Mouse (Mus musculus) brain, adult 2 months (tissue): Measurements from ENCODE around the gene Hey2.

Experiments
- DNase-seq: peaks from one replicate; pipeline ENCODE4 v3.0.0; 2011; ENCODE audit warnings: low read depth, low spot score

The Hey2 gene

DNA sequence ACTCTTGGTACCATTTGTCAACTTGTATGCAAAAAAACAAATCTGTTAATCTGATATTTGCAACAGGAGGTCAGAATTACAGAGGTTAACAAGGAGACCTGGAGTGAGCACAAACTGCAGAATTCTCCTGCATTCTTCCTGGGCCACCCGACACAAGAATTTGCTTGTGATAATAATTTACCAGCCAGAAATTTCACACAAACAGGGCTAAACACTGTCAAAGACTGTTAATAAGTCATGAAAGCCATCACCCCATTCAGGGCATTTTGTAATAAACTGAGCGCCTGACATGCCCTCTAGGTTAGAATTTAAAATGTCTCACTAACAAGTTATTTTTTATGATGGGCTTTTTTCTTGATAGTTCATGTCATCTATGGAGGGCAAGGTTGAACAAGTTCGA is 51.6 kb downstream of the Hey2 start:
- DNase-seq: no peak

DNA sequence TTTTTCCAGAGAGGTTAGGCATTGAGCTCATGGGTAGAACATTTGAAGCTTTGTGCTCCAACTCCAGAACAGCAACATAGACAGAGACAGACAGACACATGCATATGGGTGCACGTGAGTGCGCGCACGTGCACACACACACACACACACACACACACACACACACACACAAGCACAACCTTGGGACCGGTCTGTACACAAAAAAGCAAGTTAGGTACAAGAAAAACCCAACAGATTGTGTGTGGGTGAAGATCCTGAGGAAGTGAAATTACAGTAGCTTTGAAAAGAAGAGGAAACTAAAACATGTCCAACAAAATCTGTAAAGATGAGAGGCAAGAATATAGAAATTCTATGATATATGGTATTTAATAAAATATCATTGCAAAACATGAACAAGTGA is 53.1 kb downstream of the Hey2 start:
- DNase-seq: peak; percentile 57

DNA sequence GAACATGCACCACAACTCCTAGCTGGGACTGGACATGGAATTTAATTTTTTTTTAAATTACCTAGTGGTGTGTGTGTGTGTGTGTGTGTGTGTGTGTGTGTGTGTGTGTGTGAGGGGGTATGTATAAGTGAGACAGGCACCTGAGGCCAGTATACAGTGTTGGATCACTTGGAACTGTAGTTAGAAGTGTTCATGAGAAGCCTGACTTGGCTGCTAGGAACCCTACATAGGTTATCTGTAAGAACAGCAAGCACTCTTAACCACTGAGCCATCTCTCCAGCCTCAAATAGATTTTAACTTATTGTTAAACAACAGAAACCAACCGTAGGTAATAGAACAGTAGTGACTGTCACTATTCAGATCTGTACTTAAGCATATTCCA is 54.3 kb downstream of the Hey2 start:
- no peak for DNase-seq

DNA sequence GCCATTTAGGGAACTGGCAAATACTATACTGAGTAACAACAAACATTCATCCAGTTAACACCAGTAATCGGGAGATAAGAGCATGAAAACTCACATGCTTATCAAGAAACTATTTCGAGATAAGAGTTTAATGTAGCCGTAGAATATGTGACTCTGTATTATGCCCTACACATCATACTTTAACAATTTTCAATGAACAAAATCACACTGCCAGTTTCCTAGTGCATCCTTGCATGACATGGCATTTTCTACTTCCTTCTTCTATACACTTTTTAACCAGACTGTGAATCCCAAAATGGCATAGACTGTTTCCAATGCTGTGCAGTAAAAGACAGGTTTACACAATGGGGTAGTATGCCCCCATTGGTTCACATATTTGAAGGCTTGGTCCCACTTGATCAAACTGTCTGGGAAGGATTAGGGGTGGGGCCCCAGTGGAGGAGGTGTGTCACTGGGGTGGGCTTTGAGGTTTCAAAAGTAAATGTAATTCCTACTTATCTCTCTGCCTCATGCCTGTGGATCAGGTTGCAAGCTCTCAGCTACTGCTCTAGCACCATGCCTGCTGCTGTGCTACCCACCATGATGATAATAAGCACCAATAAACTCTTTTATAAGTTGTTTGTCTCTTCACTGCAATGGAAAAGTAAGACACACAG is 54.8 kb downstream of the Hey2 start:
- DNase-seq: no peak

DNA sequence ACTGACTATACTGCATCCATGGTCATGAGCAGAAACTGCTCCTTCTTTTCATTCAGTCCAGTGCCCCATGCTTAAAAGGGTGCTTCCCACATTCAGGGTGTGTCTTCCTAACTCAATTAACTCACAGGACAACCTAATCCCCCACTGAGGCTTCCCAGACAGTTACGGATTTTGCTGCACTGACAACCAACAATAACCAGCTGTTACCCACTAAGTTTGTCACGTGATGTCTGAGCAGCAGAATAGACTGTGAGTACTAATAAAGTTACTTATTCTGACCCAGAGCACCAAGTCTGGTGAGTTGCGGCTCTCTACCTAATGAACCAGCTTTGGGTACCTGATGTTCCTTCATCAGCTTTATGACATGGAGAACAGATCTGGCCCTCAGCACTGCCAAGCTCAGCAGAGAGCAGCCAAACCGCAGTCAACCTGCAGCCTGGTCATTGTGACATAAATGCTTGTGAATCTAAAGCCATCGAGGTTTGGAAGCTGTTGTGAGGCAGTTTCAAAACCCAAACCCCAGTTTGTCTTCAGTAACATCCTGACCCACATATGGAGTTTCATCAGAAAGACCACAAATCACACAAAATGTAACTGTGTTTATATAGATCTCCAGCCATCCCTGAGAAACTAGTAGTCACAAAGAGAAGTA is 56.4 kb downstream of the Hey2 start:
- peak; percentile 33 for DNase-seq
